Mouse (Mus musculus): Measurements from ENCODE around the gene Fbxo24. TPM values are rescaled to one million over a fixed set of nuclear protein-coding genes. Genes with fewer than 3 reads are reported as not detected.

The Fbxo24 gene
- polyA plus RNA-seq, 1 experiment from 2014 or later = 0.14 TPM

DNA sequence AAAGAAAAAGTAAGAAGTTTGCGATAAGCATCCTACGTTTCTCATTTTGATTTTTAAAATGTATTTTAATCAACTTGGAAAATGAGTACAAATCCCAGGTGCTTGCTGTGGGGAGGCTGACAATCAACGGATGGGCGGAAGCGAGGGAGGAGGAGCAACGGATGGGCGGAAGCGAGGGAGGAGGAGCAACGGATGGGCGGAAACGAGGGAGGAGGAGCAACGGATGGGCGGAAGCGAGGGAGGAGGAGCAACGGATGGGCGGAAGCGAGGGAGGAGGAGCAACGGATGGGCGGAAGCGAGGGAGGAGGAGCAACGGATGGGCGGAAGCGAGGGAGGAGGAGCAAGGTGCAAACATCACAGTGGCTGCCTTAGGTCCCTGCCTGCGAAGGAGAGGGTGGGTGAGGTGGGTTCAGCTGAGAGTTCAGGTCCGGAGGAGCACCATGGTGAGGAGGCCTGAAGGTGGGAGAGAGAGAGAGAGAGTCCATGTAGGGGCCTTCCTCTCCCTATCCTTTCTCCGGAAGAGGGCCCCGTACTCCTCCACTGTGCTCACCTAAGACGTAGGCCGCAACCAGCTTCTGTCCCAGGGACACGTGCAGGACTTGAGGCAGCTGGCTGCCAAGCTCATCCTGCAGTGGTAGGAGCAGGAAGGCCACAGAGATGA, 32.1 kb downstream of the Fbxo24 start:
- Histone ChIP-seq H3K36me3 (ENCODE audit: control insufficient read depth, insufficient read depth, low read length) (0 out of 2 replicates have a peak, but pooled peaks cover 2% of the 10 kb centered on the region), H3K9ac (replicated peaks; ENCODE audit: low read depth, low read length) (no peak overlapping the region), H3K9me3 (ENCODE audit: control insufficient read depth, low read depth, low read length) (no peaks in the 10 kb centered on the region), H3K4me3 (ENCODE audit: low read depth, low read length) (no peak overlapping the region), H3K27me3 (ENCODE audit: control insufficient read depth, insufficient read depth, low read length) (no peaks in the 10 kb centered on the region), H3K4me2 (replicated peaks; ENCODE audit: low read depth, low read length) (peak overlapping the region; percentile 29; the same call in 1 of the 2 replicates), H3K4me1 (ENCODE audit: control insufficient read depth, insufficient read depth, low read length) (peaks cover 10% of the 10 kb centered on the region; the same call in 1 of the 2 replicates), H3K27ac (ENCODE audit: low read length) (peak overlapping the region; percentile 22; the same call in 1 of the 2 replicates)
- ATAC-seq (ENCODE audit: insufficient number of reproducible peaks, insufficient read depth, low FRiP score, low read depth) = no peak
- WGBS = 30% methylated on average over 27 of the region's 30 CpGs

DNA sequence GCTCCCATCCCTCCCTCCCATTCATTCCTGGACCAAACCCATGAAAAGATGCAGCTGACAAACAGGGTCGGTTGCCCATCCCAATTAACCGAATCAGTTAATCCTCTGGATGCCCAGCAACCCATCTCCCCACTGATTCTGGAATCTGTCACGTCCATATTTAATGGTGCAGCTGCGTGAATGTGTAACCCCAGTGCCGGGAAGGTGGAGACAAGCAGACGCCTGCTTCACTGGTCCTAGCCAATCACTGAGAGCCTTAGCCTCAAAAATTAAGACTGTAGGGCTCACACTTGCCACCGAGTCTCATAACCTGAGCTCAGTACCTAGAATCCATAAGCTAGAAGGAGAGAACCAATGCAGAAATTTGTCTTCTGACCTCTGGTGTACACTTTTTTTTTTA, 32.9 kb downstream of the Fbxo24 start:
- H3K4me2 ChIP-seq (replicated peaks; ENCODE audit: low read depth, low read length) = no peak overlapping the region
- H3K36me3 ChIP-seq (ENCODE audit: control insufficient read depth, insufficient read depth, low read length) = 0 out of 2 replicates have a peak, but pooled peaks cover 2% of the 10 kb centered on the region
- no peak overlapping the region for H3K9ac ChIP-seq (replicated peaks; ENCODE audit: low read depth, low read length)
- H3K9me3 ChIP-seq (ENCODE audit: control insufficient read depth, low read depth, low read length) = no peaks in the 10 kb centered on the region
- no peak for ATAC-seq (ENCODE audit: insufficient number of reproducible peaks, insufficient read depth, low FRiP score, low read depth)
- H3K27me3 ChIP-seq (ENCODE audit: control insufficient read depth, insufficient read depth, low read length) = no peaks in the 10 kb centered on the region
- H3K4me1 ChIP-seq (ENCODE audit: control insufficient read depth, insufficient read depth, low read length) = peaks cover 10% of the 10 kb centered on the region; the same call in 1 of the 2 replicates
- H3K27ac ChIP-seq (ENCODE audit: low read length) = no peak overlapping the region
- WGBS = 79% methylated on average over 7 of the region's 7 CpGs
- H3K4me3 ChIP-seq (ENCODE audit: low read depth, low read length) = no peak overlapping the region

DNA sequence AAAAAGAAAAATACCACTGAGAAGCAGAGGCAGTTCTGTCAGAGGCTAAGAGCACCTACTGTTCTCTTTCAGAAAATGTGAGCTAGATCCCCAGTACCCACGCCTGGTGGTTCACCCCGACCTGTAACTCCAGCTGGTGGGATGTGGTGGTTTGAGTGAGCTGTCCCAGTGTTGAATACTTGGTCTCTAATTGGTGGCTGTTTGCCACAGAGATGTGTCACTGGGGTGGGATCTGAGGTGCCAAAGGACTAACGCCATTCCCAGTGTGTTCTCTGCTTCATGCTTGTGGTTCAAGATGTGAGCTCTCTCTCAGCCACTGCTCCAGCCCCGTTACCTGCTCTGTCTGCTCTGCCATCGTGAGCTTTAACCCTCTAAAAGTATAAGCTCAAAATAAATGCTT, 38.3 kb downstream of the Fbxo24 start:
- Histone ChIP-seq H3K27me3 (ENCODE audit: control insufficient read depth, insufficient read depth, low read length) (no peaks in the 10 kb centered on the region), H3K9me3 (ENCODE audit: control insufficient read depth, low read depth, low read length) (peaks cover 2% of the 10 kb centered on the region; the same call in 1 of the 2 replicates), H3K36me3 (ENCODE audit: control insufficient read depth, insufficient read depth, low read length) (no peaks in the 10 kb centered on the region), H3K27ac (ENCODE audit: low read length) (no peak overlapping the region), H3K4me3 (ENCODE audit: low read depth, low read length) (no peak overlapping the region), H3K4me2 (replicated peaks; ENCODE audit: low read depth, low read length) (no peak overlapping the region), H3K9ac (replicated peaks; ENCODE audit: low read depth, low read length) (no peak overlapping the region), H3K4me1 (ENCODE audit: control insufficient read depth, insufficient read depth, low read length) (no peaks in the 10 kb centered on the region)
- WGBS = 78% methylated on average over 5 of the region's 5 CpGs
- ATAC-seq (ENCODE audit: insufficient number of reproducible peaks, insufficient read depth, low FRiP score, low read depth) = no peak

DNA sequence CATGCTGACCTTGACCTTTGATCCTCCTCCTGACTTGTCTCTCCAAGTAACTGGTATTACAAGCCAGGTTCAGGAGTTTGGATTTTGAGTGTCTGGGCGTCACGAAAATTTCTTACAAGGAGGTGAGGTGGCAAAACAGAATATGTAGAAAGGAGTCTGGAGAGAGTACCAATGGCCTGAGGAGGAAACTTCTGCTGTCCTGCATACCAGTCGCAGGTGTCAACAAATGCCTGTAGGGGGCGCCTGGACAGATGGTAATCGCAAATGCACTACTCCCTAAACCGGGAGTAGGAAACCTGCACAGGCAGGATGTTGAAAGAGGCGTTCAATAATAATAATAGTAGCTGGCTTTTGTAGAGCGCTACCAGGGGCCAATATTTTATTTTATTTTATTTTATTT, 43.8 kb downstream of the Fbxo24 start:
- Histone ChIP-seq H3K4me1 (ENCODE audit: control insufficient read depth, insufficient read depth, low read length) (no peaks in the 10 kb centered on the region), H3K9ac (replicated peaks; ENCODE audit: low read depth, low read length) (no peak overlapping the region), H3K27ac (ENCODE audit: low read length) (no peak overlapping the region), H3K9me3 (ENCODE audit: control insufficient read depth, low read depth, low read length) (peaks cover 2% of the 10 kb centered on the region; the same call in 1 of the 2 replicates), H3K36me3 (ENCODE audit: control insufficient read depth, insufficient read depth, low read length) (no peaks in the 10 kb centered on the region), H3K4me3 (ENCODE audit: low read depth, low read length) (no peak overlapping the region), H3K4me2 (replicated peaks; ENCODE audit: low read depth, low read length) (no peak overlapping the region), H3K27me3 (ENCODE audit: control insufficient read depth, insufficient read depth, low read length) (0 out of 2 replicates have a peak, but pooled peaks cover 2% of the 10 kb centered on the region)
- 36% methylated on average over 8 of the region's 8 CpGs for WGBS
- no peak for ATAC-seq (ENCODE audit: insufficient number of reproducible peaks, insufficient read depth, low FRiP score, low read depth)

DNA sequence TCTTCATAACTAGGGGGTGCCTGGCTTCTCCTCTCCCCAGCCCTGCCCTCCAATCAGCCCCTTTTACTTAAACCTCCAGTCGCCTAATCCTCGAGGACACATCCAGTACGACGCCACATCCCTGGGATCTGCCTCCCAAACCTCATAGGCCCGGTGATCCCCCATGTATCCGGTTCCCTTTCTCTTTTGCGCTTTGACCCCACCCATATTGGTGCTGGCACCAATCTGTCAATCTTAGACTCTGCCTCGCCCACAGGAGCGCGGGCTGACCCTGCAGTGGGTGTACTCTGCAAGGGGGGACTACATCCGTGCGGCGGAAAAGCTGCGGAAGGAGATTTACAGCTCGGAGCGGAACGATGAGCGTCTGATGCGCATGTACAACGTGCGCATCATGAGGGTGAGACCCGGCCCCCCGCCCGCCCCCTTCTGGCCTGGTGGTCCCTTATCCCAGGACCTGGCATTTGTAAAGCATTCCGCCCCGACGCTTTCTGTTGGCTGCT, 45.1 kb downstream of the Fbxo24 start:
- ATAC-seq (ENCODE audit: insufficient number of reproducible peaks, insufficient read depth, low FRiP score, low read depth) = peak; percentile 40; the same call in 1 of the 2 replicates
- peak overlapping the region; percentile 30 for H3K4me2 ChIP-seq (replicated peaks; ENCODE audit: low read depth, low read length)
- peaks cover 2% of the 10 kb centered on the region; the same call in 1 of the 2 replicates for H3K9me3 ChIP-seq (ENCODE audit: control insufficient read depth, low read depth, low read length)
- no peaks in the 10 kb centered on the region for H3K36me3 ChIP-seq (ENCODE audit: control insufficient read depth, insufficient read depth, low read length)
- no peak overlapping the region for H3K27ac ChIP-seq (ENCODE audit: low read length)
- 0 out of 2 replicates have a peak, but pooled peaks cover 2% of the 10 kb centered on the region for H3K27me3 ChIP-seq (ENCODE audit: control insufficient read depth, insufficient read depth, low read length)
- H3K4me1 ChIP-seq (ENCODE audit: control insufficient read depth, insufficient read depth, low read length) = no peaks in the 10 kb centered on the region
- WGBS = 14% methylated on average over 27 of the region's 27 CpGs
- H3K4me3 ChIP-seq (ENCODE audit: low read depth, low read length) = peak overlapping the region; percentile 16
- no peak overlapping the region; the same call in 1 of the 2 replicates for H3K9ac ChIP-seq (replicated peaks; ENCODE audit: low read depth, low read length)

DNA sequence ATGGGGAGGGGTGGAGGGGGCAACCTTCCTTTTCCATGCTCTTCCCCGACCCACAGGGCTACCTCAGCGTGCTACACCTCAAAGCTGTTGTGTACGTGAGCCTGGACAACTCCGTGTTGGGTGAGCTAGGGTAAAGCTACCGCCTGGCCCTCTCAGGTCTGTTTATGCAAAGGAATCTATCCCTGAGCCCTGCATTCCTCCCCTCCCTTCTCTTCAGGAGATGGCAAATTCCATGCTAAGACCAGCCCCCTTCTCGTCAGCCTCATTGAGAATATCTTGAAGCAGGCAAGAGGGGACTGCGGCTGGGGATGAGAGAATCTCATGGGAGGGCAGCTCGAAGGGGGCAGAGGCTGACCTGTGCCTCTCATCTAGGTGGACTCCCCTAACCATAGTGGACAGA, 46.1 kb downstream of the Fbxo24 start:
- peaks cover 2% of the 10 kb centered on the region; the same call in 1 of the 2 replicates for H3K9me3 ChIP-seq (ENCODE audit: control insufficient read depth, low read depth, low read length)
- 26% methylated on average over 8 of the region's 8 CpGs for WGBS
- H3K27me3 ChIP-seq (ENCODE audit: control insufficient read depth, insufficient read depth, low read length) = 0 out of 2 replicates have a peak, but pooled peaks cover 2% of the 10 kb centered on the region
- no peak overlapping the region for H3K27ac ChIP-seq (ENCODE audit: low read length)
- no peaks in the 10 kb centered on the region for H3K36me3 ChIP-seq (ENCODE audit: control insufficient read depth, insufficient read depth, low read length)
- no peaks in the 10 kb centered on the region for H3K4me1 ChIP-seq (ENCODE audit: control insufficient read depth, insufficient read depth, low read length)
- no peak overlapping the region for H3K4me3 ChIP-seq (ENCODE audit: low read depth, low read length)
- no peak overlapping the region for H3K9ac ChIP-seq (replicated peaks; ENCODE audit: low read depth, low read length)
- H3K4me2 ChIP-seq (replicated peaks; ENCODE audit: low read depth, low read length) = peak overlapping the region; percentile 30; the same call in 1 of the 2 replicates
- ATAC-seq (ENCODE audit: insufficient number of reproducible peaks, insufficient read depth, low FRiP score, low read depth) = no peak

DNA sequence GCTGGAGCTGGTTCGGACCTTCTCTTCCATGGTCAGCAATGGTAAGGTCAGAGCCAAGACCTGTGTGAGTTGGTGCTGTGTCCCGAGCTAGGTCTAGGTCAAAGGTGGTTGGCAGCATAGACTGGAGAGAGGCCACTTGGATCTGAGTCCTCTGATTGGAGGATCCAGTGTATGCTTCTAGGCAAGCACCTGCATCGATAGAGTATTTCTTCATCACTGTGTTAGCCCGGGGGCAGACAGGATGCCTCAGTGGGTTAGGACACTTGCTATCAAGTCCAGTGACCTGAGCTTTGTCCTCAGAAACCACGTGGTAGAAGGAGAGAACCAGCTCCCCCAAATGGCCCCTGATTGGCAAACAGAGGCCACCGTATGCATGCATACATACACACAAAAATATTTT, 48.6 kb downstream of the Fbxo24 start:
- 76% methylated on average over 6 of the region's 6 CpGs for WGBS
- no peak for ATAC-seq (ENCODE audit: insufficient number of reproducible peaks, insufficient read depth, low FRiP score, low read depth)
- Histone ChIP-seq H3K4me3 (ENCODE audit: low read depth, low read length) (no peak overlapping the region), H3K9ac (replicated peaks; ENCODE audit: low read depth, low read length) (no peak overlapping the region), H3K9me3 (ENCODE audit: control insufficient read depth, low read depth, low read length) (no peaks in the 10 kb centered on the region), H3K36me3 (ENCODE audit: control insufficient read depth, insufficient read depth, low read length) (no peaks in the 10 kb centered on the region), H3K27ac (ENCODE audit: low read length) (no peak overlapping the region), H3K27me3 (ENCODE audit: control insufficient read depth, insufficient read depth, low read length) (0 out of 2 replicates have a peak, but pooled peaks cover 2% of the 10 kb centered on the region), H3K4me2 (replicated peaks; ENCODE audit: low read depth, low read length) (no peak overlapping the region), H3K4me1 (ENCODE audit: control insufficient read depth, insufficient read depth, low read length) (no peaks in the 10 kb centered on the region)

DNA sequence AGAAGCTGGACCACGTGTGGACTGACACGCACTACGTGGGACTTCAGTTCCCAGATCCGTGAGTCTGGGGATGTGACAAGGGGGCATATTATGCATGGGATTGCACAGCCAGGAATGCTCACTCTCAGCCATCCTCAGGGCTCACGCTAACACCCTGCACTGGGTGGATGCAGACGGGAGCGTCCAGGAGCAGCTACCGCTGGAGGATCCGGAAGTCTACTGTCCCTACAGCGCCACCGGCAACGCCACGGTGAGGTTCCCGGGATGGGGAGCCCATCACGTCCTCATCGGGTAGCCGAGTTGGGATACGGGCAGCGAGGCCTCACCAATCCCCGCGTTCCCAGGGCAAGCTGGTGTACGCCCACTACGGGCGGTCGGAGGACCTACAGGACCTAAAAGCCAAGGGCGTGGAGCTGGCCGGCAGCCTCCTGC, 54.3 kb downstream of the Fbxo24 start:
- peak overlapping the region; percentile 46 for H3K4me2 ChIP-seq (replicated peaks; ENCODE audit: low read depth, low read length)
- H3K4me1 ChIP-seq (ENCODE audit: control insufficient read depth, insufficient read depth, low read length) = no peaks in the 10 kb centered on the region
- 9% methylated on average over 27 of the region's 27 CpGs for whole genome bisulfite sequencing
- peak overlapping the region; percentile 20; the same call in 1 of the 2 replicates for H3K4me3 ChIP-seq (ENCODE audit: low read depth, low read length)
- H3K36me3 ChIP-seq (ENCODE audit: control insufficient read depth, insufficient read depth, low read length) = no peaks in the 10 kb centered on the region
- no peaks in the 10 kb centered on the region for H3K9me3 ChIP-seq (ENCODE audit: control insufficient read depth, low read depth, low read length)
- H3K9ac ChIP-seq (replicated peaks; ENCODE audit: low read depth, low read length) = no peak overlapping the region
- no peaks in the 10 kb centered on the region for H3K27me3 ChIP-seq (ENCODE audit: control insufficient read depth, insufficient read depth, low read length)
- no peak overlapping the region for H3K27ac ChIP-seq (ENCODE audit: low read length)
- no peak for ATAC-seq (ENCODE audit: insufficient number of reproducible peaks, insufficient read depth, low FRiP score, low read depth)
